ENCODE assay signal across 27 mouse cellular contexts in the genomic region with DNA sequence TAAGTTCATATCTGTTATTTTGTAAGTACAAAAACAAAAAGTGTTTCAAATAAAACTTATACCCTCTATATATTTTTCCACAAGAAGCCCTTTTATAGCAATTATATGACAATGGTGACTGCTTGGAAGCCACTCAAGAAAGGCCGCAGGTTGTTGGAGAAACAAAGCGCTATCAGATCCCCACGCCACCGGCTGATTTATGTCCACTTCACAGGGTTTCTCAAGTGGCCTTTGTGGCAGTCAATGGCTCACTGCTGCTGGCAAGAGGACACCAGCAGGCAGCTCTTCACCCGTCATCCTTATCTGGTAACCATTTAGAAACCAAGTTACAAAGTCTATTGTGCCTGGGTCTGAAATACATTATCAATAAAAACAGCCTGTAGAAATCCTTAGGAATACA. TPM values are rescaled to one million over a fixed set of nuclear protein-coding genes. Genes with fewer than 3 reads are reported as not detected.
DNase-seq lines count a peak whose midpoint lies in the region; ATAC-seq and TF ChIP-seq lines count a peak whose summit lies in the region.
"Had no signal": no experiment of that assay in that cellular context is flagged by ENCODE, and none has a peak within 500 bp of the region (broad histone marks: within the 10 kb centered on the region; RNA-seq: fewer than 3 reads in every experiment).

No protein-coding gene starts in this region.

- peaks cover 5% of the 10 kb centered on the region; the same call in 1 of the 2 replicates for H3K4me1 ChIP-seq in midbrain, embryonic 11.5 days (ENCODE audit: control insufficient read depth, insufficient read depth, low read length)
- H3K4me1 ChIP-seq in midbrain, postnatal 0 days (ENCODE audit: insufficient read depth, low read length) = no peaks in the 10 kb centered on the region
- H3K4me1 ChIP-seq in intestine, postnatal 0 days (replicated peaks; ENCODE audit: control insufficient read depth, insufficient read depth, low read length) = no peaks in the 10 kb centered on the region
- H3K4me1 ChIP-seq: hindbrain, embryonic 12.5 days; intestine, embryonic 15.5 days; limb, embryonic 12.5 days had no signal

- 64% methylated on average over 5 of the region's 5 CpGs for WGBS in midbrain, embryonic 11.5 days
- WGBS in midbrain, postnatal 0 days = 64% methylated on average over 5 of the region's 5 CpGs
- 71% methylated on average over 5 of the region's 5 CpGs for WGBS in intestine, postnatal 0 days

- ATAC-seq in midbrain, embryonic 11.5 days (ENCODE audit: low FRiP score) = no peak
- no peak for ATAC-seq in midbrain, postnatal 0 days (ENCODE audit: low FRiP score)
- no peak for ATAC-seq in intestine, postnatal 0 days
- ATAC-seq: forebrain, embryonic 14.5 days; hindbrain, postnatal 0 days; intestine, embryonic 15.5 days; liver, postnatal 0 days had no signal

- no peaks in the 10 kb centered on the region for H3K9me3 ChIP-seq in midbrain, embryonic 11.5 days (ENCODE audit: control insufficient read depth, low read length)
- no peaks in the 10 kb centered on the region for H3K9me3 ChIP-seq in midbrain, postnatal 0 days (ENCODE audit: low read length)
- no peaks in the 10 kb centered on the region for H3K9me3 ChIP-seq in intestine, postnatal 0 days (ENCODE audit: control insufficient read depth)
- H3K9me3 ChIP-seq: heart, embryonic 10.5 days; hindbrain, embryonic 12.5 days; intestine, embryonic 15.5 days; limb, embryonic 12.5 days; neural tube, embryonic 13.5 days had no signal

- no peaks in the 10 kb centered on the region for H3K27me3 ChIP-seq in midbrain, embryonic 11.5 days (ENCODE audit: control insufficient read depth, insufficient read depth, low read length)
- no peaks in the 10 kb centered on the region for H3K27me3 ChIP-seq in midbrain, postnatal 0 days (ENCODE audit: insufficient read depth, low read length)
- H3K27me3 ChIP-seq in intestine, postnatal 0 days (replicated peaks; ENCODE audit: control insufficient read depth, insufficient read depth, low read length) = no peaks in the 10 kb centered on the region
- H3K27me3 ChIP-seq: hindbrain, embryonic 12.5 days; intestine, embryonic 15.5 days; limb, embryonic 12.5 days; neural tube, embryonic 13.5 days had no signal

- H3K27ac ChIP-seq in midbrain, embryonic 11.5 days (ENCODE audit: low read depth, low read length) = no peak overlapping the region
- no peak overlapping the region for H3K27ac ChIP-seq in midbrain, postnatal 0 days (ENCODE audit: low read depth, low read length)
- no peak overlapping the region for H3K27ac ChIP-seq in intestine, postnatal 0 days (ENCODE audit: low read depth, low read length)
- H3K27ac ChIP-seq: heart, embryonic 10.5 days; hindbrain, embryonic 12.5 days; hindbrain, postnatal 0 days; intestine, embryonic 15.5 days; limb, embryonic 12.5 days had no signal

- H3K36me3 ChIP-seq in midbrain, embryonic 11.5 days (ENCODE audit: control insufficient read depth, insufficient read depth, low read length) = no peaks in the 10 kb centered on the region
- H3K36me3 ChIP-seq in midbrain, postnatal 0 days (ENCODE audit: insufficient read depth, low read length) = no peaks in the 10 kb centered on the region
- no peaks in the 10 kb centered on the region for H3K36me3 ChIP-seq in intestine, postnatal 0 days (ENCODE audit: control insufficient read depth, insufficient read depth)
- H3K36me3 ChIP-seq: hindbrain, embryonic 12.5 days; intestine, embryonic 15.5 days had no signal

- TF ChIP-seq CTCF in midbrain, postnatal 0 days (IDR thresholded peaks at IDR 0.05) = no peak
- no peak for TF ChIP-seq CTCF in intestine, postnatal 0 days (IDR thresholded peaks at IDR 0.05; ENCODE audit: low read depth)

- no peak overlapping the region for H3K9ac ChIP-seq in midbrain, embryonic 11.5 days (ENCODE audit: low read length)
- H3K9ac ChIP-seq in midbrain, postnatal 0 days (replicated peaks; ENCODE audit: low read length, poor library complexity, severe bottlenecking) = no peak overlapping the region
- H3K9ac ChIP-seq in intestine, postnatal 0 days (ENCODE audit: low read depth, low read length) = no peak overlapping the region
- H3K9ac ChIP-seq: hindbrain, embryonic 12.5 days; intestine, embryonic 15.5 days; limb, embryonic 12.5 days; liver, postnatal 0 days; neural tube, embryonic 13.5 days had no signal

- H3K4me2 ChIP-seq in midbrain, embryonic 11.5 days = no peak overlapping the region
- no peak overlapping the region for H3K4me2 ChIP-seq in midbrain, postnatal 0 days (ENCODE audit: low read depth, low read length, poor library complexity, severe bottlenecking)
- no peak overlapping the region for H3K4me2 ChIP-seq in intestine, postnatal 0 days (replicated peaks; ENCODE audit: low read depth)
- H3K4me2 ChIP-seq: hindbrain, embryonic 12.5 days; intestine, embryonic 15.5 days; limb, embryonic 12.5 days; liver, embryonic 11.5 days; neural tube, embryonic 13.5 days had no signal

- DNase-seq in midbrain, embryonic 11.5 days (ENCODE audit: low spot score, missing footprints) = peak; percentile 75
- DNase-seq in midbrain, postnatal 0 days (ENCODE audit: low spot score) = no peak
- peak; percentile 46 for DNase-seq in adrenal gland, postnatal 10 days
- peak; percentile 59 for DNase-seq in embryo, embryonic 10.5 days (ENCODE audit: low spot score)
- DNase-seq in mesoderm, embryonic 11.5 days (ENCODE audit: low read depth, low spot score) = peak; percentile 73
- DNase-seq in gastrocnemius, postnatal 25 days = no peak
- DNase-seq: cerebellum, adult 2 months; cerebellum, postnatal 14 days; gastrocnemius, postnatal 14 days; heart, adult 11 months; heart, postnatal 36 days; kidney, adult 9 months; kidney, postnatal 14 days; layer of hippocampus, adult 9-11 months; liver, postnatal 0 days; lung, postnatal 36 days; midbrain, embryonic 14.5 days; thymus, postnatal 4 days had no signal

- H3K4me3 ChIP-seq in midbrain, embryonic 11.5 days (ENCODE audit: low read depth, low read length) = no peak overlapping the region
- no peak overlapping the region for H3K4me3 ChIP-seq in midbrain, postnatal 0 days (ENCODE audit: low read depth, low read length)
- no peak overlapping the region for H3K4me3 ChIP-seq in intestine, postnatal 0 days (ENCODE audit: low read depth, low read length)
- H3K4me3 ChIP-seq: heart, embryonic 10.5 days; hindbrain, embryonic 12.5 days; intestine, embryonic 15.5 days; limb, embryonic 12.5 days; neural tube, embryonic 13.5 days had no signal

RNA-seq across cellular contexts. Expression of gene Xpo4, which starts 31.1 kb away (rescaled TPM):
- polyA plus RNA-seq in midbrain, embryonic 11.5 days (2014; fragmentation: Nextera tagmentation; extraction: Ambion mirVana) = 32.6 and 33.9 TPM in 2 replicates
- 11.3 and 19.4 TPM in 2 replicates for total RNA-seq in midbrain, postnatal 0 days (2014; rRNA removed)
- polyA plus RNA-seq in midbrain, postnatal 0 days (2015; fragmentation: Nextera tagmentation; extraction: Ambion mirVana) = 6.7 and 11.7 TPM in 2 replicates
- 10 to 100 TPM; 20.7 to 28.1 TPM for total RNA-seq in adrenal gland, postnatal 10 days (2021)
- 6.2 and 7.3 TPM in 2 replicates for polyA plus RNA-seq in intestine, postnatal 0 days (2015; fragmentation: Nextera tagmentation; extraction: Ambion mirVana)
- total RNA-seq in gastrocnemius, postnatal 25 days (2021) = 10 to 100 TPM in 1 of 2 experiments, 1 to 10 TPM in 1; 6.4 to 10.1 TPM

Comparison
In these comparisons a context has a peak if more than half of its experiments do, and no peak if none do; other contexts are left out.
1. DNase-seq: peak in midbrain, embryonic 11.5 days (single experiment), adrenal gland, postnatal 10 days (single experiment), embryo, embryonic 10.5 days (single experiment) and mesoderm, embryonic 11.5 days (single experiment); none in midbrain, postnatal 0 days (single experiment) and gastrocnemius, postnatal 25 days (single experiment).